In the genomic region with DNA sequence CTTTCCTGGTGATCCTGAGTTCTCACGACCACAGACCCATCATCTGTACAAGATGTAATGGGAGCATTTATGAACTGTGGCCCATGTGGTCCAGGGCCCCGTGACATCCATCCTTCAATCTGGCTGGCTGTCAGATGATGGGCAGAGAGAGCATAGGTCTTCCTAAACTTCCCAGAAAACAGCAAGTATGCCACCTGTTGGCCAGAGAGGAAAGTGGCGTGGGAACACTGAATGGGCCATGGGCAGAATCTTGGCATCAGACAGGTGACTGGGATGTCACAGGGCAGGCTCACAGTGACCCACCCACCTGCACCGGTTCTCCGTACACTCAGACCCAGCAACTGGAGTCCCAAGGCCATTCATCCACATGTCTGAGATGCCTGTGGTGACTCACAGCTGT, we compare ENCODE assay signal across 9 mouse cellular contexts. TPM values are rescaled to one million over a fixed set of nuclear protein-coding genes. Genes with fewer than 3 reads are reported as not detected.
DNase-seq lines count a peak whose midpoint lies in the region; ATAC-seq and TF ChIP-seq lines count a peak whose summit lies in the region.
"Had no signal": no experiment of that assay in that cellular context is flagged by ENCODE, and none has a peak within 500 bp of the region (broad histone marks: within the 10 kb centered on the region; RNA-seq: fewer than 3 reads in every experiment).

No protein-coding gene starts in this region.

- peaks cover 7% of the 10 kb centered on the region for H3K4me1 ChIP-seq in forebrain, postnatal 0 days (ENCODE audit: insufficient read depth)
- H3K4me1 ChIP-seq in forebrain, embryonic 11.5 days (replicated peaks; ENCODE audit: control insufficient read depth, insufficient read depth, low read length): no peaks in the 10 kb centered on the region; the same call in 1 of the 2 replicates
- no peaks in the 10 kb centered on the region; the same call in 1 of the 2 replicates for H3K4me1 ChIP-seq in neural tube, embryonic 11.5 days (ENCODE audit: control insufficient read depth, insufficient read depth, low read length)
- 0 out of 2 replicates have a peak, but pooled peaks cover under 1% of the 10 kb centered on the region for H3K4me1 ChIP-seq in lung, embryonic 14.5 days (ENCODE audit: insufficient read depth)

- H3K27me3 ChIP-seq in forebrain, postnatal 0 days (ENCODE audit: insufficient read depth, low read length): no peaks in the 10 kb centered on the region
- no peaks in the 10 kb centered on the region for H3K27me3 ChIP-seq in forebrain, embryonic 11.5 days (ENCODE audit: control insufficient read depth, insufficient read depth, low read length)
- no peaks in the 10 kb centered on the region for H3K27me3 ChIP-seq in neural tube, embryonic 11.5 days (ENCODE audit: control insufficient read depth, insufficient read depth, low read length)
- H3K27me3 ChIP-seq in lung, embryonic 14.5 days (ENCODE audit: insufficient read depth, low read length): no peaks in the 10 kb centered on the region

- H3K9me3 ChIP-seq in forebrain, postnatal 0 days (ENCODE audit: low read length): no peaks in the 10 kb centered on the region
- H3K9me3 ChIP-seq in forebrain, embryonic 11.5 days (ENCODE audit: control insufficient read depth, low read length): no peaks in the 10 kb centered on the region
- H3K9me3 ChIP-seq in neural tube, embryonic 11.5 days (ENCODE audit: control insufficient read depth, low read length): no peaks in the 10 kb centered on the region
- no peaks in the 10 kb centered on the region for H3K9me3 ChIP-seq in lung, embryonic 14.5 days (ENCODE audit: low read depth, low read length)

- H3K4me3 ChIP-seq in forebrain, postnatal 0 days (ENCODE audit: low read depth, low read length): no peak overlapping the region
- no peak overlapping the region for H3K4me3 ChIP-seq in forebrain, embryonic 11.5 days (ENCODE audit: low read depth, low read length)
- no peak overlapping the region for H3K4me3 ChIP-seq in neural tube, embryonic 11.5 days (ENCODE audit: low read depth, low read length)
- H3K4me3 ChIP-seq in lung, embryonic 14.5 days (ENCODE audit: low read depth, low read length): no peak overlapping the region

- ATAC-seq in forebrain, postnatal 0 days: no peak
- ATAC-seq in forebrain, embryonic 11.5 days (replicated peaks; ENCODE audit: low FRiP score): no peak
- no peak for ATAC-seq in neural tube, embryonic 11.5 days (ENCODE audit: insufficient read depth, low FRiP score, low TSS enrichment)
- no peak for ATAC-seq in lung, embryonic 14.5 days (ENCODE audit: insufficient read depth)

- H3K27ac ChIP-seq in forebrain, postnatal 0 days (ENCODE audit: low read depth, low read length): no peak overlapping the region
- no peak overlapping the region for H3K27ac ChIP-seq in forebrain, embryonic 11.5 days (ENCODE audit: low read depth, low read length)
- no peak overlapping the region for H3K27ac ChIP-seq in neural tube, embryonic 11.5 days (ENCODE audit: low read depth, low read length)
- H3K27ac ChIP-seq in lung, embryonic 14.5 days (ENCODE audit: low read depth): no peak overlapping the region

- no peak for DNase-seq in forebrain, postnatal 0 days
- DNase-seq in forebrain, embryonic 11.5 days (ENCODE audit: low spot score): no peak
- peak; percentile 48 for DNase-seq in neural tube, embryonic 11.5 days (ENCODE audit: low spot score)
- DNase-seq in neural tube, embryonic 10.5 days (ENCODE audit: extremely low spot score, low spot score): no peak
- peak; percentile 62 to 75 for DNase-seq in cerebellum, postnatal 36 days
- peak; percentile 46 for DNase-seq in lung, embryonic 14.5 days
- peak; percentile 72 for DNase-seq in thymus, postnatal 25 days
- no peak for DNase-seq in right cerebral cortex, postnatal 14 days

- 36% methylated on average over 5 of the region's 5 CpGs for WGBS in forebrain, postnatal 0 days
- 25% methylated on average over 5 of the region's 5 CpGs for WGBS in forebrain, embryonic 11.5 days
- 42% methylated on average over 5 of the region's 5 CpGs for WGBS in neural tube, embryonic 11.5 days
- 22% methylated on average over 5 of the region's 5 CpGs for WGBS in lung, embryonic 14.5 days

- TF ChIP-seq CTCF in forebrain, postnatal 0 days (IDR thresholded peaks at IDR 0.05; ENCODE audit: low read depth): peak; percentile 71
- peak; percentile 74 for TF ChIP-seq CTCF in lung, embryonic 14.5 days (IDR thresholded peaks at IDR 0.05; ENCODE audit: low read depth)

- H3K4me2 ChIP-seq in forebrain, postnatal 0 days (ENCODE audit: low read depth): no peak overlapping the region
- H3K4me2 ChIP-seq in forebrain, embryonic 11.5 days (ENCODE audit: low read depth, low read length, severe bottlenecking): no peak overlapping the region
- no peak overlapping the region for H3K4me2 ChIP-seq in neural tube, embryonic 11.5 days (ENCODE audit: low read depth)
- no peak overlapping the region for H3K4me2 ChIP-seq in lung, embryonic 14.5 days

- H3K9ac ChIP-seq in forebrain, postnatal 0 days: no peak overlapping the region
- H3K9ac ChIP-seq in forebrain, embryonic 11.5 days (ENCODE audit: low read length): no peak overlapping the region
- no peak overlapping the region for H3K9ac ChIP-seq in neural tube, embryonic 11.5 days (ENCODE audit: low read length)
- no peak overlapping the region for H3K9ac ChIP-seq in lung, embryonic 14.5 days

- H3K36me3 ChIP-seq in forebrain, postnatal 0 days (ENCODE audit: insufficient read depth): no peaks in the 10 kb centered on the region
- H3K36me3 ChIP-seq in forebrain, embryonic 11.5 days (ENCODE audit: control insufficient read depth, insufficient read depth, low read length): no peaks in the 10 kb centered on the region
- no peaks in the 10 kb centered on the region for H3K36me3 ChIP-seq in neural tube, embryonic 11.5 days (ENCODE audit: control insufficient read depth, insufficient read depth, low read length)
- no peaks in the 10 kb centered on the region for H3K36me3 ChIP-seq in lung, embryonic 14.5 days (ENCODE audit: insufficient read depth)

RNA-seq across cellular contexts. Expression of a gene that starts 4.4 kb away (rescaled TPM):
- total RNA-seq in forebrain, postnatal 0 days (2014; rRNA removed): 8.0 and 9.6 TPM in 2 replicates
- 7.8 and 9.2 TPM in 2 replicates for polyA plus RNA-seq in forebrain, postnatal 0 days (2015; fragmentation: Nextera tagmentation; extraction: Ambion mirVana)
- polyA plus RNA-seq in forebrain, embryonic 11.5 days (2014; fragmentation: Nextera tagmentation; extraction: Ambion mirVana): 37.2 and 40.1 TPM in 2 replicates
- polyA plus RNA-seq in neural tube, embryonic 11.5 days (2014; fragmentation: Nextera tagmentation; extraction: Ambion mirVana): 29.5 and 34.7 TPM in 2 replicates
- polyA plus RNA-seq in lung, embryonic 14.5 days (2014; fragmentation: Nextera tagmentation; extraction: Ambion mirVana): 34.8 and 35.3 TPM in 2 replicates

RNA-seq across cellular contexts. Expression of a gene that starts 6.5 kb away (rescaled TPM):
- 151 and 174 TPM in 2 replicates for total RNA-seq in forebrain, postnatal 0 days (2014; rRNA removed)
- 368 and 392 TPM in 2 replicates for polyA plus RNA-seq in forebrain, postnatal 0 days (2015; fragmentation: Nextera tagmentation; extraction: Ambion mirVana)
- 353 and 371 TPM in 2 replicates for polyA plus RNA-seq in forebrain, embryonic 11.5 days (2014; fragmentation: Nextera tagmentation; extraction: Ambion mirVana)
- polyA plus RNA-seq in neural tube, embryonic 11.5 days (2014; fragmentation: Nextera tagmentation; extraction: Ambion mirVana): 340 and 345 TPM in 2 replicates
- 282 and 295 TPM in 2 replicates for polyA plus RNA-seq in lung, embryonic 14.5 days (2014; fragmentation: Nextera tagmentation; extraction: Ambion mirVana)

RNA-seq across cellular contexts. Expression of a gene that starts 23.5 kb away (rescaled TPM):
- total RNA-seq in forebrain, postnatal 0 days (2014; rRNA removed): 1.0 and 9.0 TPM in 2 replicates
- polyA plus RNA-seq in forebrain, postnatal 0 days (2015; fragmentation: Nextera tagmentation; extraction: Ambion mirVana): 0.21 and 0.26 TPM in 2 replicates
- polyA plus RNA-seq in forebrain, embryonic 11.5 days (2014; fragmentation: Nextera tagmentation; extraction: Ambion mirVana): 1.3 and 5.0 TPM in 2 replicates
- polyA plus RNA-seq in neural tube, embryonic 11.5 days (2014; fragmentation: Nextera tagmentation; extraction: Ambion mirVana): 1.5 and 4.4 TPM in 2 replicates
- 2.2 and 4.1 TPM in 2 replicates for polyA plus RNA-seq in lung, embryonic 14.5 days (2014; fragmentation: Nextera tagmentation; extraction: Ambion mirVana)

RNA-seq across cellular contexts. Expression of a gene that starts 23.8 kb away (rescaled TPM):
- 33.7 and 43.2 TPM in 2 replicates for total RNA-seq in forebrain, postnatal 0 days (2014; rRNA removed)
- polyA plus RNA-seq in forebrain, postnatal 0 days (2015; fragmentation: Nextera tagmentation; extraction: Ambion mirVana): 171 and 185 TPM in 2 replicates
- polyA plus RNA-seq in forebrain, embryonic 11.5 days (2014; fragmentation: Nextera tagmentation; extraction: Ambion mirVana): 144 and 164 TPM in 2 replicates
- 161 and 167 TPM in 2 replicates for polyA plus RNA-seq in neural tube, embryonic 11.5 days (2014; fragmentation: Nextera tagmentation; extraction: Ambion mirVana)
- 183 and 197 TPM in 2 replicates for polyA plus RNA-seq in lung, embryonic 14.5 days (2014; fragmentation: Nextera tagmentation; extraction: Ambion mirVana)

RNA-seq across cellular contexts. Expression of a gene that starts 30.4 kb away (rescaled TPM):
- 13.5 and 16.0 TPM in 2 replicates for total RNA-seq in forebrain, postnatal 0 days (2014; rRNA removed)
- polyA plus RNA-seq in forebrain, postnatal 0 days (2015; fragmentation: Nextera tagmentation; extraction: Ambion mirVana): 11.3 and 13.7 TPM in 2 replicates
- polyA plus RNA-seq in forebrain, embryonic 11.5 days (2014; fragmentation: Nextera tagmentation; extraction: Ambion mirVana): 0.28 and 0.69 TPM in 2 replicates
- polyA plus RNA-seq in neural tube, embryonic 11.5 days (2014; fragmentation: Nextera tagmentation; extraction: Ambion mirVana): 0.19 and 0.46 TPM in 2 replicates
- 0.37 TPM in 1 of 2 replicates, not detected in the other for polyA plus RNA-seq in lung, embryonic 14.5 days (2014; fragmentation: Nextera tagmentation; extraction: Ambion mirVana)
- polyA plus RNA-seq: heart, embryonic 14.5 days had no signal

Comparison
In these comparisons a context has a peak if more than half of its experiments do, and no peak if none do; other contexts are left out.
1. DNase-seq: peak in neural tube, embryonic 11.5 days (single experiment), cerebellum, postnatal 36 days (2 of 2), lung, embryonic 14.5 days (single experiment) and thymus, postnatal 25 days (single experiment); none in forebrain, postnatal 0 days (single experiment), forebrain, embryonic 11.5 days (single experiment), neural tube, embryonic 10.5 days (single experiment) and right cerebral cortex, postnatal 14 days (single experiment).